Mouse (Mus musculus) liver, embryonic 14.5 days (tissue): ENCODE results near the gene Sec23ip. TPM values are rescaled to one million over a fixed set of nuclear protein-coding genes. Genes with fewer than 3 reads are reported as not detected.

ENCODE experiments used
- ATAC-seq: fragments of 200-750 bp; cut with Nextera tagmentation; 2 replicates; pipeline ENCODE4 v1.8.0; 2017; ENCODE audit warnings: moderate number of reproducible peaks, mild to moderate bottlenecking, moderate library complexity; ENCODE audit not compliant: insufficient read depth
- DNase-seq, 3 experiments: peaks; one replicate each; pipeline ENCODE4 v3.0.0-alpha.2; 2012 to 2013; ENCODE audit warnings: low read depth in 3 of 3, low spot score in 3 of 3
- H3K27ac ChIP-seq: fragments of 300-500 bp; sonication (generic); 2 replicates; pipeline ENCODE4 v1.5.1; 2014; ENCODE audit warnings: moderate library complexity, mild to moderate bottlenecking, control low read depth, inconsistent platforms
- H3K27me3 ChIP-seq: fragments of 300-500 bp; sonication (generic); 2 replicates; pipeline ENCODE4 v1.6.1; 2014; ENCODE audit warnings: mild to moderate bottlenecking, low read length, moderate library complexity; ENCODE audit not compliant: control insufficient read depth, insufficient read depth
- H3K36me3 ChIP-seq: fragments of 300-500 bp; sonication (generic); replicated peaks from 2 replicates; pipeline ENCODE4 v1.6.1; 2014; ENCODE audit warnings: low read depth; ENCODE audit not compliant: control insufficient read depth, insufficient read depth
- H3K4me1 ChIP-seq, 2 experiments: fragments of 200-500 bp in 1 of 2; fragments of 300-500 bp in 1 of 2; sonication (generic) in 1 of 2; replicated peaks; 2 replicates each; pipeline ENCODE4 v1.6.1; 2012 to 2014; ENCODE audit warnings: antibody characterized with exemption in 1 of 2, inconsistent platforms in 1 of 2, low read length in 1 of 2; ENCODE audit not compliant: control insufficient read depth in 2 of 2, insufficient read depth in 2 of 2
- H3K4me2 ChIP-seq: fragments of 300-500 bp; sonication (generic); 2 replicates; pipeline ENCODE4 v1.6.1; 2014; ENCODE audit warnings: low read depth, mild to moderate bottlenecking, control low read depth, moderate library complexity
- H3K4me3 ChIP-seq, 2 experiments: fragments of 200-500 bp in 1 of 2; fragments of 300-500 bp in 1 of 2; sonication (generic) in 1 of 2; 2 replicates each; pipeline ENCODE4 v1.5.1; 2012 to 2014; ENCODE audit warnings: low read depth in 2 of 2, low read length in 2 of 2, mild to moderate bottlenecking in 2 of 2, control low read depth in 1 of 2, inconsistent platforms in 1 of 2, moderate library complexity in 1 of 2; ENCODE audit not compliant: insufficient read depth in 1 of 2
- H3K9ac ChIP-seq: fragments of 300-500 bp; sonication (generic); replicated peaks from 2 replicates; pipeline ENCODE4 v1.6.1; 2014; ENCODE audit warnings: mild to moderate bottlenecking, control low read depth, moderate library complexity
- H3K9me3 ChIP-seq: fragments of 300-500 bp; sonication (generic); 2 replicates; pipeline ENCODE4 v1.6.1; 2016; ENCODE audit warnings: low read length, mixed read lengths; ENCODE audit not compliant: control insufficient read depth
- CTCF ChIP-seq: IDR thresholded peaks from 2 replicates; pipeline ENCODE4 v1.5.1; 2016; ENCODE audit warnings: antibody characterized with exemption, low read depth, control low read depth
- EP300 ChIP-seq: IDR thresholded peaks from 2 replicates; pipeline ENCODE4 v1.6.1; 2016; ENCODE audit warnings: antibody characterized with exemption, low read depth
- WGBS: fragments of 180-500 bp; shearing (Covaris S2); extraction: QIAGEN DNeasy Blood & Tissue Kit; methylation state at CpG from one replicate; pipeline ENCODE4 v1.1.7; 2014; ENCODE audit not compliant: insufficient replicate concordance; 5-methylcytosine and 5-hydroxymethylcytosine counted together
- polyA plus RNA-seq, 2 experiments: library from polyadenylated mRNA; depleted of rRNA in 1 of 2; stranded (reverse) in 1 of 2; unstranded in 1 of 2; fragments of >200 nt; fragmentation: Nextera tagmentation in 1 of 2; extraction: Ambion mirVana in 1 of 2; gene quantifications; 2 replicates each; pipeline versions ENCODE4 v1.2.1 to v1.2.3; 2012 to 2014

Sec23ip gene
- polyA plus RNA-seq, 2 experiments: 10.4 to 14.7 TPM

- H3K36me3 ChIP-seq: peaks cover 11% of the 10 kb centered on the region
- H3K4me3 ChIP-seq: no peak overlapping the region
- no peak for TF ChIP-seq EP300
- TF ChIP-seq CTCF: no peak
- WGBS: 77% methylated on average over 9 of the region's 9 CpGs
- ATAC-seq: no peak
- no peak overlapping the region for H3K27ac ChIP-seq
- no peak overlapping the region for H3K4me2 ChIP-seq
- no peaks in the 10 kb centered on the region for H3K9me3 ChIP-seq
- H3K9ac ChIP-seq: no peak overlapping the region
- H3K27me3 ChIP-seq: no peaks in the 10 kb centered on the region
- DNase-seq: no peak
- H3K4me1 ChIP-seq: peaks cover 0 to 9% of the 10 kb centered on the region in 2 experiments; a peak in 1 of 4 replicates
Observed at GRCm38 (mm10) chr7:128725189-128725588, 19.6 kb upstream of the Sec23ip start.

GRCm38 (mm10) chr7:128726999-128727398, 17.7 kb upstream of the Sec23ip start:
- H3K9me3 ChIP-seq: no peaks in the 10 kb centered on the region
- no peak overlapping the region for H3K9ac ChIP-seq
- TF ChIP-seq CTCF (no peak), EP300 (no peak)
- ATAC-seq (no peak), DNase-seq (no peak)
- no peak overlapping the region for H3K4me2 ChIP-seq
- WGBS: 85% methylated on average over 10 of the region's 10 CpGs
- peaks cover 0 to 9% of the 10 kb centered on the region in 2 experiments; a peak in 2 of 4 replicates for H3K4me1 ChIP-seq
- H3K27ac ChIP-seq: no peak overlapping the region
- no peaks in the 10 kb centered on the region for H3K27me3 ChIP-seq
- H3K4me3 ChIP-seq: no peak overlapping the region
- H3K36me3 ChIP-seq: peaks cover 6% of the 10 kb centered on the region

- peaks cover 0 to 9% of the 10 kb centered on the region in 2 experiments; a peak in 2 of 4 replicates for H3K4me1 ChIP-seq
- 41% methylated on average over 5 of the region's 5 CpGs for WGBS
Observed at GRCm38 (mm10) chr7:128727701-128728100, 17.0 kb upstream of the Sec23ip start.

GRCm38 (mm10) chr7:128728738-128729137, 16.0 kb upstream of the Sec23ip start:
- TF ChIP-seq EP300 (no peak), CTCF (no peak)
- Histone ChIP-seq H3K27ac (no peak overlapping the region), H3K9ac (no peak overlapping the region), H3K36me3 (peaks cover 5% of the 10 kb centered on the region; the same call in 1 of the 2 replicates), H3K4me3 (no peak overlapping the region), H3K9me3 (no peaks in the 10 kb centered on the region), H3K27me3 (no peaks in the 10 kb centered on the region), H3K4me2 (no peak overlapping the region), H3K4me1 (peaks cover 0 to 9% of the 10 kb centered on the region in 2 experiments; a peak in 2 of 4 replicates)
- ATAC-seq: no peak
- no peak for DNase-seq
- 52% methylated on average over 10 of the region's 10 CpGs for WGBS

More at GRCm38 (mm10) chr7:128727701-128728100, 17.0 kb upstream of the Sec23ip start:
- Histone ChIP-seq H3K4me2 (no peak overlapping the region), H3K9ac (no peak overlapping the region), H3K27me3 (no peaks in the 10 kb centered on the region), H3K27ac (no peak overlapping the region), H3K4me3 (no peak overlapping the region), H3K9me3 (no peaks in the 10 kb centered on the region), H3K36me3 (peaks cover 5% of the 10 kb centered on the region; the same call in 1 of the 2 replicates)
- no peak for ATAC-seq
- TF ChIP-seq EP300 (no peak), CTCF (no peak)
- DNase-seq: no peak

GRCm38 (mm10) chr7:128731585-128731984, 13.2 kb upstream of the Sec23ip start:
- no peak for ATAC-seq
- DNase-seq: no peak
- H3K27ac ChIP-seq: no peak overlapping the region
- no peaks in the 10 kb centered on the region for H3K36me3 ChIP-seq
- H3K4me1 ChIP-seq: peaks cover 0 to 6% of the 10 kb centered on the region in 2 experiments; a peak in 2 of 4 replicates
- 61% methylated on average over 2 of the region's 2 CpGs for WGBS
- no peak overlapping the region for H3K4me3 ChIP-seq
- H3K27me3 ChIP-seq: no peaks in the 10 kb centered on the region
- no peak overlapping the region for H3K4me2 ChIP-seq
- no peak overlapping the region for H3K9ac ChIP-seq
- TF ChIP-seq CTCF: no peak
- TF ChIP-seq EP300: no peak
- H3K9me3 ChIP-seq: no peaks in the 10 kb centered on the region
